Mouse (Mus musculus): Measurements from ENCODE around the gene Nxph4.

The Nxph4 gene

GRCm38 (mm10) chr10:127542720-127543119 is 8.4 kb upstream of the Nxph4 start:
- DNase-seq (ENCODE audit: low spot score in 2 of 2), result no peak

GRCm38 (mm10) chr10:127542084-127542483 is 7.7 kb upstream of the Nxph4 start:
- peak in 1 of 2 experiments; percentile 59 for DNase-seq (ENCODE audit: low spot score in 2 of 2)

GRCm38 (mm10) chr10:127541510-127541909 is 7.2 kb upstream of the Nxph4 start:
- DNase-seq (ENCODE audit: low spot score in 2 of 2), result no peak

- peak in 1 of 2 experiments; percentile 90 for DNase-seq (ENCODE audit: low spot score in 2 of 2)
Observed at GRCm38 (mm10) chr10:127537854-127538583, 3.7 kb upstream of the Nxph4 start.

- no peak for DNase-seq (ENCODE audit: low spot score in 2 of 2)
Observed at GRCm38 (mm10) chr10:127536586-127537314, 2.4 kb upstream of the Nxph4 start.

- DNase-seq (ENCODE audit: low spot score in 2 of 2), result no peak
Observed at GRCm38 (mm10) chr10:127534929-127535384, 598 bp upstream of the Nxph4 start.

- DNase-seq (ENCODE audit: low spot score in 2 of 2), result no peak
Observed at GRCm38 (mm10) chr10:127531548-127531947, 2.8 kb downstream of the Nxph4 start.

GRCm38 (mm10) chr10:127530945-127531344 is 3.4 kb downstream of the Nxph4 start:
- no peak for DNase-seq (ENCODE audit: low spot score in 2 of 2)

- no peak for DNase-seq (ENCODE audit: low spot score in 2 of 2)
Observed at GRCm38 (mm10) chr10:127527481-127527880, 6.9 kb downstream of the Nxph4 start.

GRCm38 (mm10) chr10:127526681-127527080 is 7.7 kb downstream of the Nxph4 start:
- no peak for DNase-seq (ENCODE audit: low spot score in 2 of 2)

- DNase-seq (ENCODE audit: low spot score in 2 of 2), result no peak
Observed at GRCm38 (mm10) chr10:127526048-127526447, 8.3 kb downstream of the Nxph4 start.

GRCm38 (mm10) chr10:127524646-127525255 is 9.6 kb downstream of the Nxph4 start:
- no peak for DNase-seq (ENCODE audit: low spot score in 2 of 2)

- peak in 1 of 2 experiments; percentile 89 for DNase-seq (ENCODE audit: low spot score in 2 of 2)
Observed at GRCm38 (mm10) chr10:127522088-127522581, 12.2 kb downstream of the Nxph4 start, which contains the start of gene Shmt2. TSS of gene Shmt2 (minus strand) at chr10:127522444.

GRCm38 (mm10) chr10:127521611-127522080 is 12.7 kb downstream of the Nxph4 start:
- DNase-seq (ENCODE audit: low spot score in 2 of 2), result no peak

- no peak for DNase-seq (ENCODE audit: low spot score in 2 of 2)
Observed at GRCm38 (mm10) chr10:127520714-127521357, 13.5 kb downstream of the Nxph4 start.

GRCm38 (mm10) chr10:127519903-127520713 is 14.3 kb downstream of the Nxph4 start:
- DNase-seq (ENCODE audit: low spot score in 2 of 2), result no peak

- no peak for DNase-seq (ENCODE audit: low spot score in 2 of 2)
Observed at GRCm38 (mm10) chr10:127519041-127519701, 15.2 kb downstream of the Nxph4 start.

GRCm38 (mm10) chr10:127517941-127518340 is 16.4 kb downstream of the Nxph4 start:
- DNase-seq (ENCODE audit: low spot score in 2 of 2), result no peak

- DNase-seq (ENCODE audit: low spot score in 2 of 2), result no peak
Observed at GRCm38 (mm10) chr10:127516576-127517260, 17.6 kb downstream of the Nxph4 start.

Data from left cerebral cortex, adult 9 months (tissue).